Comparison of ENCODE assay signal across 8 mouse cellular contexts in the genomic region with DNA sequence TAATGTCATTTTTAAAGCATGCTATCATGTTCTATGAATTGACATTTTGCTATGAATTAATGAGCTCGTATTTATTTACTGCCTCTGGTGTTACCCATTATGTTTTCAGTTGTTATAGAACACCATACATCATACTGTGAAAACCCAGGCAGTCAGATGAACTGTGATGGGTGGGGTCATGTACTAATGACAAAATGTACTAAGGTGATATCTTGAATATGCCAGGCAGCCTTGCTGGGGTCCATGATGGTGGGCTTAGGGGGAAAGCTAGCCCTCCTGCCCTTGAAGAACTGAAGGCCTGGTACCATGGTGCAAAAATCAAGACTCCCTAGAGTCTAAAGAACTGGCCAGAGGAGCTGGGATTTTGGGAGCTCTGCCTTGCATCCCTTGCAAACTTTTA. TPM values are rescaled to one million over a fixed set of nuclear protein-coding genes. Genes with fewer than 3 reads are reported as not detected.
DNase-seq lines count a peak whose midpoint lies in the region; ATAC-seq lines count a peak whose summit lies in the region.
"Had no signal": no experiment of that assay in that cellular context is flagged by ENCODE, and none has a peak within 500 bp of the region (broad histone marks: within the 10 kb centered on the region; RNA-seq: fewer than 3 reads in every experiment).

No protein-coding gene starts in this region.

- no peaks in the 10 kb centered on the region for H3K4me1 ChIP-seq in kidney, embryonic 16.5 days (ENCODE audit: insufficient read depth, low read length)
- peaks cover 8% of the 10 kb centered on the region; the same call in 1 of the 2 replicates for H3K4me1 ChIP-seq in embryonic facial prominence, embryonic 13.5 days
- H3K4me1 ChIP-seq in hindbrain, embryonic 12.5 days = peaks cover 13% of the 10 kb centered on the region
- H3K4me1 ChIP-seq in midbrain, embryonic 14.5 days (ENCODE audit: control insufficient read depth, insufficient read depth, low read length) = peaks cover 15% of the 10 kb centered on the region

- peak overlapping the region; percentile 9; the same call in 1 of the 2 replicates for H3K27ac ChIP-seq in kidney, embryonic 16.5 days (ENCODE audit: low read length)
- H3K27ac ChIP-seq in embryonic facial prominence, embryonic 13.5 days = peak overlapping the region; percentile 85; the same call in 1 of the 2 replicates
- H3K27ac ChIP-seq in hindbrain, embryonic 12.5 days = no peak overlapping the region
- peak overlapping the region; percentile 87 for H3K27ac ChIP-seq in midbrain, embryonic 14.5 days (replicated peaks; ENCODE audit: low read depth, low read length)

- H3K4me2 ChIP-seq in kidney, embryonic 16.5 days (replicated peaks; ENCODE audit: low read depth, low read length) = peak overlapping the region; percentile 56
- H3K4me2 ChIP-seq in embryonic facial prominence, embryonic 13.5 days = peak overlapping the region; percentile 68
- H3K4me2 ChIP-seq in hindbrain, embryonic 12.5 days (replicated peaks) = no peak overlapping the region
- H3K4me2 ChIP-seq in midbrain, embryonic 14.5 days (ENCODE audit: low read length) = no peak overlapping the region; the same call in 1 of the 2 replicates

- no peaks in the 10 kb centered on the region for H3K27me3 ChIP-seq in kidney, embryonic 16.5 days (ENCODE audit: insufficient read depth, low read length)
- no peaks in the 10 kb centered on the region for H3K27me3 ChIP-seq in embryonic facial prominence, embryonic 13.5 days
- H3K27me3 ChIP-seq in hindbrain, embryonic 12.5 days = no peaks in the 10 kb centered on the region
- no peaks in the 10 kb centered on the region for H3K27me3 ChIP-seq in midbrain, embryonic 14.5 days (ENCODE audit: control insufficient read depth, insufficient read depth, low read length)
- H3K27me3 ChIP-seq: Patski had no signal

- H3K9ac ChIP-seq in kidney, embryonic 16.5 days (replicated peaks; ENCODE audit: low read length) = no peak overlapping the region
- no peak overlapping the region for H3K9ac ChIP-seq in embryonic facial prominence, embryonic 13.5 days
- H3K9ac ChIP-seq in hindbrain, embryonic 12.5 days = no peak overlapping the region
- no peak overlapping the region for H3K9ac ChIP-seq in midbrain, embryonic 14.5 days (replicated peaks; ENCODE audit: low read length)

- no peaks in the 10 kb centered on the region for H3K9me3 ChIP-seq in kidney, embryonic 16.5 days (ENCODE audit: low read length)
- H3K9me3 ChIP-seq in embryonic facial prominence, embryonic 13.5 days = no peaks in the 10 kb centered on the region
- H3K9me3 ChIP-seq in hindbrain, embryonic 12.5 days (replicated peaks) = no peaks in the 10 kb centered on the region
- H3K9me3 ChIP-seq in midbrain, embryonic 14.5 days (ENCODE audit: control insufficient read depth, low read length) = no peaks in the 10 kb centered on the region

- no peaks in the 10 kb centered on the region for H3K36me3 ChIP-seq in kidney, embryonic 16.5 days (ENCODE audit: insufficient read depth, low read length)
- no peaks in the 10 kb centered on the region for H3K36me3 ChIP-seq in embryonic facial prominence, embryonic 13.5 days
- no peaks in the 10 kb centered on the region for H3K36me3 ChIP-seq in hindbrain, embryonic 12.5 days
- H3K36me3 ChIP-seq in midbrain, embryonic 14.5 days (ENCODE audit: control insufficient read depth, insufficient read depth, low read length) = no peaks in the 10 kb centered on the region

- WGBS in kidney, embryonic 16.5 days = 95% methylated on average over 1 of the region's 1 CpGs
- WGBS in embryonic facial prominence, embryonic 13.5 days = 75% methylated on average over 1 of the region's 1 CpGs
- WGBS in hindbrain, embryonic 12.5 days = 89% methylated on average over 1 of the region's 1 CpGs
- 90% methylated on average over 1 of the region's 1 CpGs for WGBS in midbrain, embryonic 14.5 days

- DNase-seq in kidney, adult 11 months = no peak
- no peak for DNase-seq in midbrain, embryonic 14.5 days
- no peak for DNase-seq in left cerebral cortex, adult 8-10 months (ENCODE audit: low spot score in 2 of 2)
- DNase-seq in adrenal gland, adult 18-20 months (ENCODE audit: low spot score in 2 of 2) = no peak

- ATAC-seq in kidney, embryonic 16.5 days (ENCODE audit: low FRiP score, low TSS enrichment) = no peak
- ATAC-seq in embryonic facial prominence, embryonic 13.5 days (ENCODE audit: insufficient number of reproducible peaks, insufficient read depth, low FRiP score, low TSS enrichment, low read depth) = no peak
- 0 out of 2 replicates have a peak, but pooled peaks have one; percentile 5 for ATAC-seq in hindbrain, embryonic 12.5 days (ENCODE audit: low FRiP score)
- ATAC-seq in midbrain, embryonic 14.5 days (ENCODE audit: low FRiP score, low TSS enrichment) = no peak

- H3K4me3 ChIP-seq in kidney, embryonic 16.5 days (ENCODE audit: low read length) = no peak overlapping the region
- H3K4me3 ChIP-seq in embryonic facial prominence, embryonic 13.5 days = no peak overlapping the region
- H3K4me3 ChIP-seq in hindbrain, embryonic 12.5 days = no peak overlapping the region
- H3K4me3 ChIP-seq in midbrain, embryonic 14.5 days (replicated peaks; ENCODE audit: low read depth, low read length) = no peak overlapping the region

RNA-seq across cellular contexts. Expression of gene Nrde2, which starts 8.0 kb away (rescaled TPM):
- 18.2 and 19.1 TPM in 2 replicates for polyA plus RNA-seq in kidney, embryonic 16.5 days (2015; fragmentation: Nextera tagmentation; extraction: Ambion mirVana)
- polyA plus RNA-seq in embryonic facial prominence, embryonic 13.5 days (2015; fragmentation: Nextera tagmentation; extraction: Ambion mirVana) = 14.9 and 15.2 TPM in 2 replicates
- polyA plus RNA-seq in hindbrain, embryonic 12.5 days (2016; fragmentation: Nextera tagmentation; extraction: Ambion mirVana) = 15.6 and 16.7 TPM in 2 replicates
- polyA plus RNA-seq in midbrain, embryonic 14.5 days (2014; fragmentation: Nextera tagmentation; extraction: Ambion mirVana) = 11.3 and 14.1 TPM in 2 replicates
- total RNA-seq in left cerebral cortex, adult 8-10 months (2022) = 10 to 100 TPM; 18.0 to 21.0 (median 19.7) TPM
- 10 to 100 TPM in 1 of 2 experiments, 1 to 10 TPM in 1; 8.9 to 14.8 TPM for total RNA-seq in adrenal gland, adult 18-20 months (2021)

RNA-seq across cellular contexts. Expression of gene Calm1, which starts 31.7 kb away (rescaled TPM):
- 1,160 and 1,207 TPM in 2 replicates for polyA plus RNA-seq in kidney, embryonic 16.5 days (2015; fragmentation: Nextera tagmentation; extraction: Ambion mirVana)
- polyA plus RNA-seq in embryonic facial prominence, embryonic 13.5 days (2015; fragmentation: Nextera tagmentation; extraction: Ambion mirVana) = 1,351 and 1,423 TPM in 2 replicates
- 1,638 and 1,690 TPM in 2 replicates for polyA plus RNA-seq in hindbrain, embryonic 12.5 days (2016; fragmentation: Nextera tagmentation; extraction: Ambion mirVana)
- polyA plus RNA-seq in midbrain, embryonic 14.5 days (2014; fragmentation: Nextera tagmentation; extraction: Ambion mirVana) = 2,581 and 2,856 TPM in 2 replicates
- 1,000 to 10,000 TPM; 2,052 to 2,216 (median 2,103) TPM for total RNA-seq in left cerebral cortex, adult 8-10 months (2022)
- total RNA-seq in adrenal gland, adult 18-20 months (2021) = 100 to 1,000 TPM; 397 to 428 TPM

RNA-seq across cellular contexts. Expression of gene Psmc1, which starts 57.5 kb away (rescaled TPM):
- 313 and 320 TPM in 2 replicates for polyA plus RNA-seq in kidney, embryonic 16.5 days (2015; fragmentation: Nextera tagmentation; extraction: Ambion mirVana)
- polyA plus RNA-seq in embryonic facial prominence, embryonic 13.5 days (2015; fragmentation: Nextera tagmentation; extraction: Ambion mirVana) = 256 and 280 TPM in 2 replicates
- 308 and 324 TPM in 2 replicates for polyA plus RNA-seq in hindbrain, embryonic 12.5 days (2016; fragmentation: Nextera tagmentation; extraction: Ambion mirVana)
- polyA plus RNA-seq in midbrain, embryonic 14.5 days (2014; fragmentation: Nextera tagmentation; extraction: Ambion mirVana) = 257 and 284 TPM in 2 replicates
- 100 to 1,000 TPM; 194 to 221 (median 211) TPM for total RNA-seq in left cerebral cortex, adult 8-10 months (2022)
- total RNA-seq in adrenal gland, adult 18-20 months (2021) = 100 to 1,000 TPM; 185 to 265 TPM

Comparison
In these comparisons a context has a peak if more than half of its experiments do, and no peak if none do; other contexts are left out.
1. H3K4me2 ChIP-seq: peak in kidney, embryonic 16.5 days (single experiment) and embryonic facial prominence, embryonic 13.5 days (single experiment); none in hindbrain, embryonic 12.5 days (single experiment) and midbrain, embryonic 14.5 days (single experiment).